Mouse (Mus musculus) midbrain, embryonic 14.5 days (tissue): ENCODE results near the gene Pam. TPM values are rescaled to one million over a fixed set of nuclear protein-coding genes. Genes with fewer than 3 reads are reported as not detected.
A peak's percentile ranks its signal among the peaks of the same experiment; 100 is the strongest.

Source experiments
- ATAC-seq: fragments of 200-750 bp; cut with Nextera tagmentation; 2 replicates; pipeline ENCODE4 v1.8.0; 2017; ENCODE audit warnings: moderate number of reproducible peaks, moderate library complexity; ENCODE audit not compliant: low FRiP score, low TSS enrichment
- DNase-seq: peaks from one replicate; pipeline ENCODE4 v3.0.0-alpha.2; 2015
- H3K27ac ChIP-seq: fragments of 300-500 bp; sonication (generic); replicated peaks from 2 replicates; pipeline ENCODE4 v1.5.1; 2014; ENCODE audit warnings: mild to moderate bottlenecking, low read depth, low read length, moderate library complexity
- H3K27me3 ChIP-seq: fragments of 300-500 bp; sonication (generic); 2 replicates; pipeline ENCODE4 v1.6.1; 2014; ENCODE audit warnings: low read length, control low read depth, mixed read lengths; ENCODE audit not compliant: control insufficient read depth, insufficient read depth
- H3K36me3 ChIP-seq: fragments of 300-500 bp; sonication (generic); 2 replicates; pipeline ENCODE4 v1.6.1; 2014; ENCODE audit warnings: low read length, control low read depth; ENCODE audit not compliant: control insufficient read depth, insufficient read depth
- H3K4me1 ChIP-seq: fragments of 300-500 bp; sonication (generic); 2 replicates; pipeline ENCODE4 v1.6.1; 2014; ENCODE audit warnings: mild to moderate bottlenecking, antibody characterized with exemption, low read length, control low read depth; ENCODE audit not compliant: control insufficient read depth, insufficient read depth
- H3K4me2 ChIP-seq: fragments of 300-500 bp; sonication (generic); 2 replicates; pipeline ENCODE4 v1.6.1; 2014; ENCODE audit warnings: mild to moderate bottlenecking, low read length, moderate library complexity
- H3K4me3 ChIP-seq: fragments of 300-500 bp; sonication (generic); replicated peaks from 2 replicates; pipeline ENCODE4 v1.5.1; 2014; ENCODE audit warnings: low read depth, low read length
- H3K9ac ChIP-seq: fragments of 300-500 bp; sonication (generic); replicated peaks from 2 replicates; pipeline ENCODE4 v1.6.1; 2014; ENCODE audit warnings: mild to moderate bottlenecking, low read length, moderate library complexity
- H3K9me3 ChIP-seq: fragments of 300-500 bp; sonication (generic); 2 replicates; pipeline ENCODE4 v1.6.1; 2016; ENCODE audit warnings: low read length, control low read depth, mixed read lengths; ENCODE audit not compliant: control insufficient read depth
- WGBS: fragments of 180-500 bp; shearing (Covaris S2); extraction: QIAGEN DNeasy Blood & Tissue Kit; methylation state at CpG from one replicate; pipeline ENCODE4 v1.1.7; 2014; 5-methylcytosine and 5-hydroxymethylcytosine counted together
- polyA plus RNA-seq: library from polyadenylated mRNA; unstranded; fragments of >200 nt; fragmentation: Nextera tagmentation; extraction: Ambion mirVana; gene quantifications from 2 replicates; pipeline ENCODE4 v1.2.1, GENCODE M21; 2014

Pam gene
- polyA plus RNA-seq, 1 experiment from 2014 or later: 47.2 TPM

DNA sequence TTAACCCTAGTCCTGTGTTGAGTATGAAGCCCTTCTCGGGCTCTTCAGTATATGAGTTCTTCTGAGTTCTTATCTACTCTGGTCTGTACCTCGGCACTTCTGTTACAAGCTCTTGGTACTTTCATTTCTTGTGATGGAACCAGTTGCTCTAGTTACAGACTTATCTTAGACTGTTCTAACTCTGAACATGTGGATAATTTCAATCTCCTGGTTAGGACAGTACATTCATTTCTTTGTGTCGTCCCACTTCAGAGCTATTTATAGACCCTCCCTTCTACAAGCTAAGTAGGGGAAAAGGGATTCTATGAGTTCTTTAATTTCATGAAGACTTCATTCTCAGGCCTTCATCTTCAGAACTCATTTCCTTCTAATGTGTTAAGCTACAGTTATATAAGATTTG, 307.8 kb downstream of the Pam start:
- Histone ChIP-seq H3K4me2 (no peak overlapping the region), H3K4me3 (no peak overlapping the region), H3K9ac (no peak overlapping the region), H3K4me1 (no peaks in the 10 kb centered on the region), H3K9me3 (no peaks in the 10 kb centered on the region), H3K27ac (no peak overlapping the region), H3K36me3 (no peaks in the 10 kb centered on the region), H3K27me3 (no peaks in the 10 kb centered on the region)
- 93% methylated on average over 3 of the region's 3 CpGs for WGBS
- no peak for DNase-seq
- ATAC-seq: no peak

DNA sequence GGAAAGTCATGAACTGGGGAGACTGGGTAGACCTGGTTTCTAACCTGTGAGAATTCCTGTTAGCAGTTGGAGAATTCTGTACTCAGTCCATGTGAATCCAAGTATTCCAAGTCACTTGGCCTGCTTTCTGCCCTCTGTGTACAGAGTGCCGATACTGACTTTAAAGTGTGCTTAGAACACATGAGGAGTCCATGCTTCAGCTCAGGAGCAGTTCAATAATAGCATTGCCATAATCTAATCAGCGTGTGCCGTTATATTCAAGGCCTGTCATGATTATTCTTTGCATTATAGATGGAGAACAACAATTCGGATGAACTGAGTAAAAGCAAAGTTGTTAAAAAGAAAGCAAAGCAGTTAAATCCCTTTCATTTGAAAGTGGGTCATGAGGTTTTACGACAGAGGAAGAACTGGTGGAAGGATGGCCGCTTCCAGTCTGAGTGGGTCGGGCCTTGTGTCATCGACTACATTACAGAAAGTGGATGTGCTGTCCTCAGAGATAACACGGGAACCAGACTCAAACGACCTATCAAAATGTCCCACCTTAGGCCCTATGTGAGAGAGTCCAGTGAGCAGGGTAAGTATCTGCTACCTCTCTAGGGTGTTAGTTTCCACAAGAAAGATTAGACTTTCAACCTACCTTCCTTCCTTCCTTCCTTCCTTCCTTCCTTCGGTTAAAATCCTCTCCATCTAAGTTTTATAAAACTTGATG, 309.6 kb downstream of the Pam start:
- DNase-seq (no peak), ATAC-seq (no peak)
- 93% methylated on average over 11 of the region's 11 CpGs for WGBS
- Histone ChIP-seq H3K36me3 (no peaks in the 10 kb centered on the region), H3K4me2 (no peak overlapping the region), H3K9ac (no peak overlapping the region), H3K27me3 (no peaks in the 10 kb centered on the region), H3K27ac (no peak overlapping the region), H3K9me3 (no peaks in the 10 kb centered on the region), H3K4me1 (no peaks in the 10 kb centered on the region), H3K4me3 (no peak overlapping the region)

DNA sequence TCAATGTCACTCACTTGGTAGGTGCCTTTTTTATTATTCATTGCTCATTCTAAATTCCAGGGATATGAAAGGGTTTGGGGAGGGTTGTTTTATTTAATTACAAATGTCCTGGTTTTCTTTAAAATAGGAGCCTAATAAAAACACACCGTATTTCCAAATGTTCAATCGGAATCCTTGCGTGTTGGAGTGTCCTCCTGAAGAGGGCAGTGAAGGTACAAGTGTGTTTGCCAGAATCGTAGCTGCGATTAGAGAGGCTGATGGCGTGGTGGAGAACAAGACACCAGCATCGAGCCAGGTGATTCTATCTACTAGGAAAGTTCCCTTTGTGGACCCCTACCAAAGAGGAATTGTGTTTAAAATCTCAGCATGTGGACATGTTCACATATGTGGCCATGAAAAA, 310.5 kb downstream of the Pam start:
- WGBS: 78% methylated on average over 7 of the region's 7 CpGs
- Histone ChIP-seq H3K9me3 (no peaks in the 10 kb centered on the region), H3K9ac (no peak overlapping the region), H3K4me3 (no peak overlapping the region), H3K27ac (no peak overlapping the region), H3K36me3 (no peaks in the 10 kb centered on the region), H3K27me3 (no peaks in the 10 kb centered on the region), H3K4me1 (no peaks in the 10 kb centered on the region), H3K4me2 (no peak overlapping the region)
- peak; percentile 4 for DNase-seq
- ATAC-seq: no peak

DNA sequence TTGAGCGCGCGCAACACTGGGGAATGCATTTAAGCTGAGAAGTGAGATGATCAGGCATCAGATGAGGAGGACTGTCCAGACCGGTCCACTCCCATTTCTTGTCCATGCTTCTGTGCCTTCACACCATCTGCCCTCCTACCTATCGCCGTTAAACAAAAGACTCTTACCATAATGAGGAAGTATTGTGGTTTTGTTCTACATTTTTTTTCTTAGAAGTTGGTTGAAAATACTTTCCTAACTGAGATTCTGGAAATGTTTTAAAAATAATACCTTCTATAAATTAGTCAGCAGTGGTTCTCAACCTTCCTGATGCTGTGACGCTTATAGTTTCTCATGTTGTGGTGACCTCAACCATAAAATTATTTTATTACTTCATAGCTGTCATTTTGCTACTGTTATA, 313.8 kb downstream of the Pam start:
- Histone ChIP-seq H3K27me3 (no peaks in the 10 kb centered on the region), H3K4me3 (no peak overlapping the region), H3K4me2 (no peak overlapping the region), H3K4me1 (no peaks in the 10 kb centered on the region), H3K9me3 (no peaks in the 10 kb centered on the region), H3K27ac (no peak overlapping the region), H3K9ac (no peak overlapping the region), H3K36me3 (no peaks in the 10 kb centered on the region)
- ATAC-seq (no peak), DNase-seq (no peak)
- 97% methylated on average over 7 of the region's 7 CpGs for WGBS

DNA sequence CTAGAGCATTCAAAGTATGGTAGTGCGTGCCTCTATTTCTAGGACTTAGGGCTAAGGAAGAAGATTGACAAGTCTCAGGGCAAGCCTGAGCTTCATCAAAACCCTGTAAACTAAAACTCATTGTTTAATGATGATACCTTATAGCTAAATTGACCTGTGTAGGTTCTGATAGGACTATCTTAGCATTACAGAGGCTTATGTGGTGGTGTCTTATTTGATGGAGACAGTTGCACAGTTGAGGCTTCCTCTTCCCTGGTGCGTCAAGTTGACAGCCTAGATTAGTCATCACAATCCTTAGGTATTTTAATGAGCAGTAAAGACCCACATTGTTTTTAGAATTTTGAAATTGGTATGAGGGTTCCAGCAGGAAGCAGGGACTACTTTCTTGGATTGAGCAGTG, 321.5 kb downstream of the Pam start:
- H3K27ac ChIP-seq: no peak overlapping the region
- H3K9ac ChIP-seq: no peak overlapping the region
- no peak overlapping the region for H3K4me3 ChIP-seq
- no peak overlapping the region for H3K4me2 ChIP-seq
- no peaks in the 10 kb centered on the region; the same call in 1 of the 2 replicates for H3K4me1 ChIP-seq
- no peaks in the 10 kb centered on the region for H3K27me3 ChIP-seq
- ATAC-seq (no peak), DNase-seq (no peak)
- H3K9me3 ChIP-seq: no peaks in the 10 kb centered on the region
- H3K36me3 ChIP-seq: no peaks in the 10 kb centered on the region
- WGBS: 96% methylated on average over 2 of the region's 2 CpGs

DNA sequence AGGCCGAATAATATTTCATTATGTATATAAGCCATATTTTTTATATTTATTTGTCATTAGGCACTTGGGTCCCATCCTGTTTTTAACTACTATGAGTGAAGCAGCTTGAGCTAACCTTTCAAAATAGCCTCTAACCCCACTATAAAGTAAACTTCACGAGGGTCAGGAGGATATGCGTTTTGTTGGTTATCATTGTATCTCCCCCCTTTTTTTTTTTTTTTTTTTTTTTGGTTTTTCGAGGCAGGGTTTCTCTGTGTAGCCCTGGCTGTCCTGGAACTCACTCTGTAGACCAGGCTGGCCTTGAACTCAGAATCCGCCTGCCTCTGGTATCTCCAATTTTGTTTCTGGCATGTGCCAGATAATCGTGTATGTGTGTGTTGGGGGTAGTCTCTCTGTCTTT, 322.1 kb downstream of the Pam start:
- H3K36me3 ChIP-seq: no peaks in the 10 kb centered on the region
- peaks cover 5% of the 10 kb centered on the region for H3K4me1 ChIP-seq
- no peaks in the 10 kb centered on the region for H3K27me3 ChIP-seq
- ATAC-seq: no peak
- H3K4me3 ChIP-seq: no peak overlapping the region
- no peak for DNase-seq
- H3K4me2 ChIP-seq: no peak overlapping the region
- no peak overlapping the region for H3K9ac ChIP-seq
- no peak overlapping the region for H3K27ac ChIP-seq
- 88% methylated on average over 6 of the region's 6 CpGs for WGBS
- no peaks in the 10 kb centered on the region for H3K9me3 ChIP-seq

DNA sequence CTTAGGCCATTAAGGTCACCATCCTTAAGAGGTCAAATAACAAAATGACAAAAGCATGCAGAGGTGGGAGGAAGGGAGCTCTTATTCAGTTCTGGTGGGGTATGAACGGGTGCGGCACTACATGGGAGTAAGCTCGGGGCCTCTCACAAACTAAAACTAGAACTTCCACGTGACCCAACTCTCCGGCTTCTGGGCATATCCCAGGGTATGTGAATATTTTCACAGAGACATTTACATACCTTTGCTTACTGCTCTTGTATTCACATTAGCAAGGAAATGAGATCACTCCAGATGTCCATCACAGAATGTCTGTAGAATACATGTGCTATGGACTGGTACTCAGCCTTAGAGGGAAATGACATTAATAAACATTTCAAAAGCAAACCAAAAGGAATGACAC, 323.7 kb downstream of the Pam start:
- Histone ChIP-seq H3K4me3 (no peak overlapping the region), H3K27ac (no peak overlapping the region), H3K9me3 (no peaks in the 10 kb centered on the region), H3K9ac (no peak overlapping the region), H3K27me3 (no peaks in the 10 kb centered on the region), H3K36me3 (no peaks in the 10 kb centered on the region), H3K4me2 (no peak overlapping the region), H3K4me1 (peaks cover 21% of the 10 kb centered on the region)
- 90% methylated on average over 5 of the region's 5 CpGs for WGBS
- ATAC-seq (no peak), DNase-seq (no peak)

DNA sequence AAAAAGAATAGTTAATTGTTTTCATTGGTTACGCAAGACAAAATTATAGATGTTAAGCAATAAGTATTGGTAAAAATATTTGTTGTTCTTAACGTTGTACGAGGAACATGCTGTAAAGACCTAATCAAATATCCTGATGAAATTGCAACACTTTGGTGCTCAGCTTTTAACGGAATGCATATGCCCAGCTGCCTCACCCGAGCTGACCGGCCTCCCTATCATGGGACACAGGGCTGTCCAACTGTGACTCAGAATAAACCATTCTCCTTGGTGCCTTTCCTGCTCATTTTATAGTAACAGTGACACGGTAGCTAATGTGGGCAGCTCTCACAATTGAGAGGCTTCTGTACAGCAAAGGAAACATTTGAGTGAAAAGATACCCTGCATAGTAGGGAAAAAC, 324.3 kb downstream of the Pam start:
- 58% methylated on average over 7 of the region's 7 CpGs for WGBS
- Histone ChIP-seq H3K4me2 (peak overlapping the region; percentile 62), H3K9me3 (no peaks in the 10 kb centered on the region), H3K27ac (no peak overlapping the region), H3K4me1 (peaks cover 24% of the 10 kb centered on the region), H3K4me3 (no peak overlapping the region; the same call in 1 of the 2 replicates), H3K9ac (0 out of 2 replicates have a peak overlapping the region, but pooled peaks have one; percentile 24), H3K27me3 (no peaks in the 10 kb centered on the region), H3K36me3 (no peaks in the 10 kb centered on the region)
- ATAC-seq (no peak), DNase-seq (peak; percentile 1)
